Mouse (Mus musculus): ENCODE measurements around the gene Crmp1. TPM values are rescaled to one million over a fixed set of nuclear protein-coding genes. Genes with fewer than 3 reads are reported as not detected.

The Crmp1 gene
- polyA plus RNA-seq, 1 experiment = 194 TPM

GRCm38 (mm10) chr5:37318715-37319114, 77.0 kb downstream of the Crmp1 start:
- no peak for TF ChIP-seq CTCF (IDR thresholded peaks at IDR 0.05; ENCODE audit: extremely low read depth, insufficient read depth, low read length)
- no peak for TF ChIP-seq POLR2A (IDR thresholded peaks at IDR 0.05; ENCODE audit: extremely low read depth, insufficient read depth, low read length)

GRCm38 (mm10) chr5:37320174-37320573, 78.4 kb downstream of the Crmp1 start:
- H3K27ac ChIP-seq (ENCODE audit: insufficient read depth, low read length) = no peak overlapping the region
- peaks cover 2% of the 10 kb centered on the region for H3K4me1 ChIP-seq (ENCODE audit: control insufficient read depth, insufficient read depth, low read length)
- TF ChIP-seq CTCF (IDR thresholded peaks at IDR 0.05; ENCODE audit: extremely low read depth, insufficient read depth, low read length) (no peak), POLR2A (IDR thresholded peaks at IDR 0.05; ENCODE audit: extremely low read depth, insufficient read depth, low read length) (no peak)
- no peak overlapping the region for H3K4me3 ChIP-seq (ENCODE audit: insufficient read depth, low read length)

More at GRCm38 (mm10) chr5:37318715-37319114, 77.0 kb downstream of the Crmp1 start:
- Histone ChIP-seq H3K4me1 (ENCODE audit: control insufficient read depth, insufficient read depth, low read length) (peaks cover 2% of the 10 kb centered on the region), H3K27ac (ENCODE audit: insufficient read depth, low read length) (no peak overlapping the region), H3K4me3 (ENCODE audit: insufficient read depth, low read length) (no peak overlapping the region)

- Histone ChIP-seq H3K4me1 (ENCODE audit: control insufficient read depth, insufficient read depth, low read length) (peaks cover 2% of the 10 kb centered on the region), H3K27ac (ENCODE audit: insufficient read depth, low read length) (no peak overlapping the region), H3K4me3 (ENCODE audit: insufficient read depth, low read length) (no peak overlapping the region)
- TF ChIP-seq POLR2A (IDR thresholded peaks at IDR 0.05; ENCODE audit: extremely low read depth, insufficient read depth, low read length) = no peak
- no peak for TF ChIP-seq CTCF (IDR thresholded peaks at IDR 0.05; ENCODE audit: extremely low read depth, insufficient read depth, low read length)
These were observed 79.0 kb downstream of the Crmp1 start for GRCm38 (mm10) chr5:37320761-37321160.

- H3K27ac ChIP-seq (ENCODE audit: insufficient read depth, low read length) = no peak overlapping the region
- H3K4me1 ChIP-seq (ENCODE audit: control insufficient read depth, insufficient read depth, low read length) = no peaks in the 10 kb centered on the region
- TF ChIP-seq POLR2A (IDR thresholded peaks at IDR 0.05; ENCODE audit: extremely low read depth, insufficient read depth, low read length) (no peak), CTCF (IDR thresholded peaks at IDR 0.05; ENCODE audit: extremely low read depth, insufficient read depth, low read length) (no peak)
- no peak overlapping the region for H3K4me3 ChIP-seq (ENCODE audit: insufficient read depth, low read length)
These were observed 84.9 kb downstream of the Crmp1 start for GRCm38 (mm10) chr5:37326675-37327074.

GRCm38 (mm10) chr5:37330449-37331132, 88.9 kb downstream of the Crmp1 start:
- no peaks in the 10 kb centered on the region for H3K4me1 ChIP-seq (ENCODE audit: control insufficient read depth, insufficient read depth, low read length)
- no peak overlapping the region for H3K27ac ChIP-seq (ENCODE audit: insufficient read depth, low read length)
- no peak for TF ChIP-seq POLR2A (IDR thresholded peaks at IDR 0.05; ENCODE audit: extremely low read depth, insufficient read depth, low read length)
- TF ChIP-seq CTCF (IDR thresholded peaks at IDR 0.05; ENCODE audit: extremely low read depth, insufficient read depth, low read length) = no peak
- no peak overlapping the region for H3K4me3 ChIP-seq (ENCODE audit: insufficient read depth, low read length)

GRCm38 (mm10) chr5:37331133-37331505, 89.4 kb downstream of the Crmp1 start:
- Histone ChIP-seq H3K27ac (ENCODE audit: insufficient read depth, low read length) (no peak overlapping the region), H3K4me3 (ENCODE audit: insufficient read depth, low read length) (no peak overlapping the region)
- TF ChIP-seq POLR2A (IDR thresholded peaks at IDR 0.05; ENCODE audit: extremely low read depth, insufficient read depth, low read length) = no peak
- TF ChIP-seq CTCF (IDR thresholded peaks at IDR 0.05; ENCODE audit: extremely low read depth, insufficient read depth, low read length) = no peak

GRCm38 (mm10) chr5:37332066-37332465, 90.3 kb downstream of the Crmp1 start:
- H3K27ac ChIP-seq (ENCODE audit: insufficient read depth, low read length) = no peak overlapping the region
- TF ChIP-seq CTCF (IDR thresholded peaks at IDR 0.05; ENCODE audit: extremely low read depth, insufficient read depth, low read length) = no peak
- no peak for TF ChIP-seq POLR2A (IDR thresholded peaks at IDR 0.05; ENCODE audit: extremely low read depth, insufficient read depth, low read length)
- H3K4me3 ChIP-seq (ENCODE audit: insufficient read depth, low read length) = no peak overlapping the region
- H3K4me1 ChIP-seq (ENCODE audit: control insufficient read depth, insufficient read depth, low read length) = peaks cover 1% of the 10 kb centered on the region; the same call in 1 of the 2 replicates

More at GRCm38 (mm10) chr5:37331133-37331505, 89.4 kb downstream of the Crmp1 start:
- no peaks in the 10 kb centered on the region for H3K4me1 ChIP-seq (ENCODE audit: control insufficient read depth, insufficient read depth, low read length)

- Histone ChIP-seq H3K27ac (ENCODE audit: insufficient read depth, low read length) (no peak overlapping the region), H3K4me1 (ENCODE audit: control insufficient read depth, insufficient read depth, low read length) (peaks cover 6% of the 10 kb centered on the region), H3K4me3 (ENCODE audit: insufficient read depth, low read length) (no peak overlapping the region)
- no peak for TF ChIP-seq CTCF (IDR thresholded peaks at IDR 0.05; ENCODE audit: extremely low read depth, insufficient read depth, low read length)
- TF ChIP-seq POLR2A (IDR thresholded peaks at IDR 0.05; ENCODE audit: extremely low read depth, insufficient read depth, low read length) = no peak
These were observed 93.3 kb downstream of the Crmp1 start for GRCm38 (mm10) chr5:37335061-37335460.

GRCm38 (mm10) chr5:37336485-37337105, 94.9 kb downstream of the Crmp1 start, which contains the start of gene Evc:
Gene Evc, minus strand, starts transcription at chr5:37336894.
- TF ChIP-seq POLR2A (IDR thresholded peaks at IDR 0.05; ENCODE audit: extremely low read depth, insufficient read depth, low read length) (no peak), CTCF (IDR thresholded peaks at IDR 0.05; ENCODE audit: extremely low read depth, insufficient read depth, low read length) (no peak)
- H3K4me1 ChIP-seq (ENCODE audit: control insufficient read depth, insufficient read depth, low read length) = peaks cover 6% of the 10 kb centered on the region
- H3K4me3 ChIP-seq (ENCODE audit: insufficient read depth, low read length) = peak within 1 kb of the TSS; percentile 39
- no peak within 1 kb of the TSS for H3K27ac ChIP-seq (ENCODE audit: insufficient read depth, low read length)

GRCm38 (mm10) chr5:37337696-37338095, 96.0 kb downstream of the Crmp1 start:
- no peak overlapping the region for H3K27ac ChIP-seq (ENCODE audit: insufficient read depth, low read length)
- TF ChIP-seq POLR2A (IDR thresholded peaks at IDR 0.05; ENCODE audit: extremely low read depth, insufficient read depth, low read length) (no peak), CTCF (IDR thresholded peaks at IDR 0.05; ENCODE audit: extremely low read depth, insufficient read depth, low read length) (no peak)
- no peak overlapping the region for H3K4me3 ChIP-seq (ENCODE audit: insufficient read depth, low read length)
- H3K4me1 ChIP-seq (ENCODE audit: control insufficient read depth, insufficient read depth, low read length) = peaks cover 6% of the 10 kb centered on the region
